Mouse (Mus musculus): Measurements from ENCODE around the gene Nyap2. TPM values are rescaled to one million over a fixed set of nuclear protein-coding genes. Genes with fewer than 3 reads are reported as not detected.

Nyap2 gene
- polyA plus RNA-seq, 1 experiment from 2014 or later = not detected

GRCm38 (mm10) chr1:81145576-81145975 is 68.8 kb downstream of the Nyap2 start:
- Histone ChIP-seq H3K4me3 (ENCODE audit: low read depth, low read length) (no peak overlapping the region), H3K9ac (ENCODE audit: low read length) (no peak overlapping the region), H3K4me1 (ENCODE audit: control insufficient read depth, insufficient read depth, low read length) (no peaks in the 10 kb centered on the region), H3K4me2 (ENCODE audit: low read depth, severe bottlenecking) (no peak overlapping the region), H3K9me3 (ENCODE audit: control insufficient read depth, low read length) (no peaks in the 10 kb centered on the region), H3K27ac (replicated peaks; ENCODE audit: low read depth, low read length) (no peak overlapping the region), H3K27me3 (ENCODE audit: control insufficient read depth, insufficient read depth, low read length) (no peaks in the 10 kb centered on the region), H3K36me3 (ENCODE audit: control insufficient read depth, insufficient read depth, low read length) (no peaks in the 10 kb centered on the region)
- ATAC-seq (ENCODE audit: insufficient number of reproducible peaks, low FRiP score, low TSS enrichment, low read depth) = no peak
- DNase-seq (ENCODE audit: low spot score) = no peak

GRCm38 (mm10) chr1:81169245-81169644 is 92.5 kb downstream of the Nyap2 start:
- Histone ChIP-seq H3K27ac (replicated peaks; ENCODE audit: low read depth, low read length) (no peak overlapping the region), H3K4me3 (ENCODE audit: low read depth, low read length) (no peak overlapping the region), H3K4me1 (ENCODE audit: control insufficient read depth, insufficient read depth, low read length) (no peaks in the 10 kb centered on the region), H3K9ac (ENCODE audit: low read length) (no peak overlapping the region), H3K9me3 (ENCODE audit: control insufficient read depth, low read length) (no peaks in the 10 kb centered on the region), H3K4me2 (ENCODE audit: low read depth, severe bottlenecking) (no peak overlapping the region), H3K27me3 (ENCODE audit: control insufficient read depth, insufficient read depth, low read length) (no peaks in the 10 kb centered on the region), H3K36me3 (ENCODE audit: control insufficient read depth, insufficient read depth, low read length) (no peaks in the 10 kb centered on the region)
- no peak for ATAC-seq (ENCODE audit: insufficient number of reproducible peaks, low FRiP score, low TSS enrichment, low read depth)
- WGBS = 83% methylated on average over 3 of the region's 3 CpGs
- no peak for DNase-seq (ENCODE audit: low spot score)

GRCm38 (mm10) chr1:81172703-81173102 is 96.0 kb downstream of the Nyap2 start:
- DNase-seq (ENCODE audit: low spot score) = no peak
- Histone ChIP-seq H3K4me2 (ENCODE audit: low read depth, severe bottlenecking) (no peak overlapping the region), H3K36me3 (ENCODE audit: control insufficient read depth, insufficient read depth, low read length) (no peaks in the 10 kb centered on the region), H3K9me3 (ENCODE audit: control insufficient read depth, low read length) (no peaks in the 10 kb centered on the region), H3K27ac (replicated peaks; ENCODE audit: low read depth, low read length) (no peak overlapping the region), H3K9ac (ENCODE audit: low read length) (no peak overlapping the region), H3K27me3 (ENCODE audit: control insufficient read depth, insufficient read depth, low read length) (no peaks in the 10 kb centered on the region), H3K4me1 (ENCODE audit: control insufficient read depth, insufficient read depth, low read length) (no peaks in the 10 kb centered on the region), H3K4me3 (ENCODE audit: low read depth, low read length) (no peak overlapping the region)
- no peak for ATAC-seq (ENCODE audit: insufficient number of reproducible peaks, low FRiP score, low TSS enrichment, low read depth)

GRCm38 (mm10) chr1:81173303-81173702 is 96.6 kb downstream of the Nyap2 start:
- Histone ChIP-seq H3K4me2 (ENCODE audit: low read depth, severe bottlenecking) (no peak overlapping the region), H3K4me3 (ENCODE audit: low read depth, low read length) (no peak overlapping the region), H3K27me3 (ENCODE audit: control insufficient read depth, insufficient read depth, low read length) (no peaks in the 10 kb centered on the region), H3K27ac (replicated peaks; ENCODE audit: low read depth, low read length) (no peak overlapping the region), H3K9me3 (ENCODE audit: control insufficient read depth, low read length) (no peaks in the 10 kb centered on the region), H3K4me1 (ENCODE audit: control insufficient read depth, insufficient read depth, low read length) (no peaks in the 10 kb centered on the region), H3K9ac (ENCODE audit: low read length) (no peak overlapping the region), H3K36me3 (ENCODE audit: control insufficient read depth, insufficient read depth, low read length) (no peaks in the 10 kb centered on the region)
- ATAC-seq (ENCODE audit: insufficient number of reproducible peaks, low FRiP score, low TSS enrichment, low read depth) = no peak
- 84% methylated on average over 1 of the region's 1 CpGs for WGBS
- no peak for DNase-seq (ENCODE audit: low spot score)

- 92% methylated on average over 4 of the region's 4 CpGs for WGBS
- no peaks in the 10 kb centered on the region for H3K27me3 ChIP-seq (ENCODE audit: control insufficient read depth, insufficient read depth, low read length)
- DNase-seq (ENCODE audit: low spot score) (no peak), ATAC-seq (ENCODE audit: insufficient number of reproducible peaks, low FRiP score, low TSS enrichment, low read depth) (no peak)
- H3K9me3 ChIP-seq (ENCODE audit: control insufficient read depth, low read length) = no peaks in the 10 kb centered on the region
- H3K27ac ChIP-seq (replicated peaks; ENCODE audit: low read depth, low read length) = no peak overlapping the region
- no peaks in the 10 kb centered on the region for H3K4me1 ChIP-seq (ENCODE audit: control insufficient read depth, insufficient read depth, low read length)
- H3K9ac ChIP-seq (ENCODE audit: low read length) = no peak overlapping the region
- no peak overlapping the region for H3K4me3 ChIP-seq (ENCODE audit: low read depth, low read length)
- no peak overlapping the region for H3K4me2 ChIP-seq (ENCODE audit: low read depth, severe bottlenecking)
- no peaks in the 10 kb centered on the region for H3K36me3 ChIP-seq (ENCODE audit: control insufficient read depth, insufficient read depth, low read length)
Measured at GRCm38 (mm10) chr1:81179725-81180124, 103.0 kb downstream of the Nyap2 start.

- no peaks in the 10 kb centered on the region for H3K36me3 ChIP-seq (ENCODE audit: control insufficient read depth, insufficient read depth, low read length)
- WGBS = 76% methylated on average over 3 of the region's 3 CpGs
- ATAC-seq (ENCODE audit: insufficient number of reproducible peaks, low FRiP score, low TSS enrichment, low read depth) = no peak
Measured at GRCm38 (mm10) chr1:81180686-81181085, 103.9 kb downstream of the Nyap2 start.

GRCm38 (mm10) chr1:81209536-81209935 is 132.8 kb downstream of the Nyap2 start:
- H3K9me3 ChIP-seq (ENCODE audit: control insufficient read depth, low read length) = no peaks in the 10 kb centered on the region
- WGBS = 93% methylated on average over 2 of the region's 2 CpGs
- no peak overlapping the region for H3K4me2 ChIP-seq (ENCODE audit: low read depth, severe bottlenecking)
- no peak for ATAC-seq (ENCODE audit: insufficient number of reproducible peaks, low FRiP score, low TSS enrichment, low read depth)
- H3K36me3 ChIP-seq (ENCODE audit: control insufficient read depth, insufficient read depth, low read length) = no peaks in the 10 kb centered on the region
- H3K27ac ChIP-seq (replicated peaks; ENCODE audit: low read depth, low read length) = no peak overlapping the region
- no peak overlapping the region for H3K9ac ChIP-seq (ENCODE audit: low read length)
- H3K4me1 ChIP-seq (ENCODE audit: control insufficient read depth, insufficient read depth, low read length) = no peaks in the 10 kb centered on the region
- H3K27me3 ChIP-seq (ENCODE audit: control insufficient read depth, insufficient read depth, low read length) = no peaks in the 10 kb centered on the region
- no peak for DNase-seq (ENCODE audit: low spot score)
- no peak overlapping the region for H3K4me3 ChIP-seq (ENCODE audit: low read depth, low read length)

More at GRCm38 (mm10) chr1:81180686-81181085, 103.9 kb downstream of the Nyap2 start:
- no peak for DNase-seq (ENCODE audit: low spot score)
- H3K4me3 ChIP-seq (ENCODE audit: low read depth, low read length) = no peak overlapping the region
- H3K9me3 ChIP-seq (ENCODE audit: control insufficient read depth, low read length) = no peaks in the 10 kb centered on the region
- no peaks in the 10 kb centered on the region for H3K4me1 ChIP-seq (ENCODE audit: control insufficient read depth, insufficient read depth, low read length)
- H3K27ac ChIP-seq (replicated peaks; ENCODE audit: low read depth, low read length) = no peak overlapping the region
- no peaks in the 10 kb centered on the region for H3K27me3 ChIP-seq (ENCODE audit: control insufficient read depth, insufficient read depth, low read length)
- H3K4me2 ChIP-seq (ENCODE audit: low read depth, severe bottlenecking) = no peak overlapping the region
- no peak overlapping the region for H3K9ac ChIP-seq (ENCODE audit: low read length)

GRCm38 (mm10) chr1:81211491-81211890 is 134.7 kb downstream of the Nyap2 start:
- no peak for ATAC-seq (ENCODE audit: insufficient number of reproducible peaks, low FRiP score, low TSS enrichment, low read depth)
- Histone ChIP-seq H3K4me1 (ENCODE audit: control insufficient read depth, insufficient read depth, low read length) (no peaks in the 10 kb centered on the region), H3K9ac (ENCODE audit: low read length) (no peak overlapping the region), H3K4me2 (ENCODE audit: low read depth, severe bottlenecking) (no peak overlapping the region), H3K27ac (replicated peaks; ENCODE audit: low read depth, low read length) (no peak overlapping the region), H3K4me3 (ENCODE audit: low read depth, low read length) (no peak overlapping the region), H3K27me3 (ENCODE audit: control insufficient read depth, insufficient read depth, low read length) (no peaks in the 10 kb centered on the region), H3K9me3 (ENCODE audit: control insufficient read depth, low read length) (no peaks in the 10 kb centered on the region), H3K36me3 (ENCODE audit: control insufficient read depth, insufficient read depth, low read length) (no peaks in the 10 kb centered on the region)
- no peak for DNase-seq (ENCODE audit: low spot score)
- 77% methylated on average over 4 of the region's 4 CpGs for WGBS

- Histone ChIP-seq H3K9ac (ENCODE audit: low read length) (no peak overlapping the region), H3K36me3 (ENCODE audit: control insufficient read depth, insufficient read depth, low read length) (no peaks in the 10 kb centered on the region), H3K27me3 (ENCODE audit: control insufficient read depth, insufficient read depth, low read length) (no peaks in the 10 kb centered on the region), H3K4me2 (ENCODE audit: low read depth, severe bottlenecking) (no peak overlapping the region), H3K27ac (replicated peaks; ENCODE audit: low read depth, low read length) (no peak overlapping the region), H3K4me3 (ENCODE audit: low read depth, low read length) (no peak overlapping the region), H3K9me3 (ENCODE audit: control insufficient read depth, low read length) (no peaks in the 10 kb centered on the region), H3K4me1 (ENCODE audit: control insufficient read depth, insufficient read depth, low read length) (no peaks in the 10 kb centered on the region)
- 72% methylated on average over 1 of the region's 1 CpGs for WGBS
- ATAC-seq (ENCODE audit: insufficient number of reproducible peaks, low FRiP score, low TSS enrichment, low read depth) (no peak), DNase-seq (ENCODE audit: low spot score) (no peak)
Measured at GRCm38 (mm10) chr1:81219790-81220189, 143.0 kb downstream of the Nyap2 start.
